Mouse (Mus musculus) lung, postnatal 0 days (tissue): ENCODE data around the gene Gsdma2.

ENCODE experiments used
- CTCF ChIP-seq: IDR thresholded peaks from 2 replicates; pipeline ENCODE4 v1.5.1; 2016; ENCODE audit warnings: antibody characterized with exemption, mild to moderate bottlenecking
- EP300 ChIP-seq: IDR thresholded peaks from 2 replicates; pipeline ENCODE4 v1.6.1; 2016; ENCODE audit warnings: antibody characterized with exemption, mild to moderate bottlenecking, control low read depth

- TF ChIP-seq EP300 (no peak), CTCF (no peak)
Observed at GRCm38 (mm10) chr11:98645946-98646345, 613 bp upstream of the Gsdma2 start.
